Mouse (Mus musculus): ENCODE results near the gene Trem1.
A peak's percentile ranks its signal among the peaks of the same experiment; 100 is the strongest.

Trem1 gene

DNA sequence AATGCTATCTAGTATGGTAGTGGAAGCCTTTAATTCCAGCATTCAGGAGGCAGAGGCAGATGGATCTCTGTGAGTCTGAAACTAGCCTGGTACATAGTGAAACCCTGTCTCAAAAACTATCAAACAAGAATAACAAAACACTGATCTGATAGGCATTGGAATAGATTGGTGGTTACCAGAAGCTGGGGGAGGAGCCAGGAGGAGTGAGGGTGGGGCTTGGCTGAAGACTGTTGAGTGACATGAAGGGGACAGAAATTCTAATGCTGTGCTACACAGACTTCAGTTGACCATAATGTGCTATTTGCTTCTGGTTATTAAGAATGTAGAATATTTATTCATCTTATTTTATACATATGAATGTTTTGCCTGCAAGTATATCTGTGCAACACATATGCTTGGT is 35.7 kb downstream of the Trem1 start:
- DNase-seq (ENCODE audit: low read depth), result no peak

- no peak for DNase-seq (ENCODE audit: low read depth)
Measured at GRCm38 (mm10) chr17:48269833-48270232, 37.3 kb downstream of the Trem1 start.

GRCm38 (mm10) chr17:48272158-48272557 is 39.6 kb downstream of the Trem1 start:
- DNase-seq (ENCODE audit: low read depth), result no peak

GRCm38 (mm10) chr17:48272598-48272997 is 40.0 kb downstream of the Trem1 start:
- DNase-seq (ENCODE audit: low read depth), result no peak

- DNase-seq (ENCODE audit: low read depth), result no peak
Measured at GRCm38 (mm10) chr17:48274098-48274497, 41.5 kb downstream of the Trem1 start.

- DNase-seq (ENCODE audit: low read depth), result peak; percentile 90
Measured at GRCm38 (mm10) chr17:48274885-48275284, 42.3 kb downstream of the Trem1 start.

DNA sequence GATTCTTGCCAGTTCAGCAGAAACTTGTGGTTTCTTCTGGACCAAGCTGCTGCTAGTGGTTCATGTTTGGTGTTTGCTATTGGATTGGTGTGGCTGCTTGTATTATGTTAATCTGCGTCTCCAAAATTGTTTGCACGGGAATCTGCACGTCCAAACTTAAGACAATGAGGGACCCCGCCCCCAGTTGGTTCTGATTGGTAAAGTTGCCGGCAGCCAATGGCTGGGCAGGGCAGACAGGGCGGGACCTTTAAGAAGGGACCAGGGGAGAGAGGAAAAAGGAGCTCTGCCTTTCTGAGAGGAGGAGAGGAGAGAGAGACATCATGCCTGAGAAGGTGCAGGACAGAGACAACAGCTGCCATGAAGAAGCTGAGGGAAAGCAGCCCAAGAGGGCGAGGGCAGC is 43.2 kb downstream of the Trem1 start:
- DNase-seq (ENCODE audit: low read depth), result no peak

GRCm38 (mm10) chr17:48278381-48278780 is 45.8 kb downstream of the Trem1 start:
- no peak for DNase-seq (ENCODE audit: low read depth)

DNA sequence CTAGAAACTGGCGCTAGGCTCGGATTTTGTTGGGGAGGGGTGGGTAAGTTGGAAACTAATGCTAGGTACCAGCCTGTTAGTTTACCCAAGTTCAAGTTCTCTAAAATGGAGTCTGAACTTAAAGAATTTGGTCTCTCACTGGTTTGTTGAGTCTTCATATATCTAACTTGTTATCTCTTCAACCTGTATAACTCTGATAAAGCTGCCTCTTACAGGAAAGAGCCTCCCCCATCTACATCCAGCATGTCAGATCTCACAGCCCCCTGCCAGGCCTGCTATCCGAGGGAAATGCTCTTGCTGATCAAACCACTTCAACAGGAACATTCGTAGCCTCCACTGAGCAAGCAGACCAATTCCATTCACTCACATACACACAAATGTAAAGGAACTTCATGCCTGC is 46.4 kb downstream of the Trem1 start:
- DNase-seq (ENCODE audit: low read depth), result no peak

- DNase-seq (ENCODE audit: low read depth), result peak; percentile 40
Measured at GRCm38 (mm10) chr17:48280943-48281738, 48.6 kb downstream of the Trem1 start.

DNA sequence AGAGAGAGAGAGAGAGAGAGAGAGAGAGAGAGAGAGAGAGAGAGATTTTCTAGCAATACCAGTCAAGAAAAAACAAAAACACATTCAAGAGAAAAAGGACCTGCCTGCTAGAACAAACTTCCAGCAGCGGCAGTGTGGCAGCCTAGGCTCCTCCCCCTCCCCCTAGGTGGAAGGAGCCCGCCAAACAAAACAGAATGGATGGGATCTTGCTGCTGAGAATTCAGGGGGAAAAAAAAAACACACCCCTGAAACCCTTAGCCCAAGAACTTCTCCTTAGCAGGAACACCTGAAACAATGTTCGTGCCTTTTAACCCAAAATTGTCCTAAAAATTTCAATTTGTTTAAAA is 49.1 kb downstream of the Trem1 start:
- no peak for DNase-seq (ENCODE audit: low read depth)

DNA sequence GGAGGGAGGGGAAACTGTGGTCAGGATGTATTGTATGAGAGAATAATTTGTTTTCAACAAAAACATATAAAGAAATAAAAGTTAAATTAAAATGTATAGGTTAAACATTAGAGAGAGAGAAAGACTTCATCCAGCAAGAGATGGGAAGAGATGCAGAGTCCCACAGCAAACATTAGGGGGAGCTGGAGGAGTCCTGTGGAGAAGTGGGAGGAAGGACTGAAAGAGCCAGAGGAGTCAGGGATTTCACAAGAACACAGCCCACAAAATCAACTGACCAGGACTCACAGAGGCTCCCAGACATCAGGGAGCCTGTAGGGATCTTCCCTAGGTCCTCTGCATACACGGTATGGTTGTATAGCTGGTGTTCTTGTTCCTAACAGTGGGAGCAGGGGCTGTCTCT is 54.2 kb downstream of the Trem1 start:
- DNase-seq (ENCODE audit: low read depth), result no peak

GRCm38 (mm10) chr17:48287276-48287675 is 54.7 kb downstream of the Trem1 start:
- DNase-seq (ENCODE audit: low read depth), result peak; percentile 53

GRCm38 (mm10) chr17:48293500-48294194 is 61.1 kb downstream of the Trem1 start:
- DNase-seq (ENCODE audit: low read depth), result peak; percentile 61
